Mouse (Mus musculus) ES-Bruce4 (cell line): ENCODE data around the gene Fcrl5.

Source experiments
- CTCF ChIP-seq: IDR thresholded peaks from one replicate; pipeline ENCODE4 v1.8.1; 2011; ENCODE audit warnings: low read depth, low read length
- EP300 ChIP-seq: IDR thresholded peaks from 2 replicates; pipeline ENCODE4 v1.6.1; 2011; ENCODE audit warnings: low read depth, low read length; ENCODE audit not compliant: insufficient read depth
- POLR2A ChIP-seq: IDR thresholded peaks from one replicate; pipeline ENCODE4 v1.8.1; 2011; ENCODE audit warnings: low read length; ENCODE audit not compliant: insufficient read depth

DNA sequence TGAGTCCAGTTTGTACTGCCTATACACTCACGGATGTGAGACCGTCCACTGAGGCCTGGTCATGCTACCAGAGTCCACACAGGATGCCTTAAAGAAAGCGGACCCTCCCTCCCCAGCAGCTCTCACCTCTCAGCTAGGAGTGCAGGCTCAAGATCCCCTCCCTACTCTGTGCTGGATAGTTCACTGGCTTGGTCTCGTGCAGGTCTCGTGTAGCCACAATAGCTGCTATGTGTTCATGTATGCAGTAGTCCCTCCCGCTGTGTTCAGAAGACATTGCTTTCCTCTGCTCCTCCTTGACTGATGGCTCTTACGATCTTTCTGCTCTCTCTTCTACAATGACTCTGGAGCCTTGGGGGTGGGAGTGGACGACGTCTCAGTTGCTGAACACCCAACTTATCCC lies 62.7 kb downstream of the Fcrl5 start:
- TF ChIP-seq CTCF (no peak), EP300 (no peak), POLR2A (no peak)
